Mouse (Mus musculus): ENCODE data around the gene Polr2l. TPM values are rescaled to one million over a fixed set of nuclear protein-coding genes. Genes with fewer than 3 reads are reported as not detected.

The Polr2l gene
- polyA plus RNA-seq (2015; fragmentation: Nextera tagmentation; extraction: Ambion mirVana): 79.3 and 85.0 TPM in 2 replicates

DNA sequence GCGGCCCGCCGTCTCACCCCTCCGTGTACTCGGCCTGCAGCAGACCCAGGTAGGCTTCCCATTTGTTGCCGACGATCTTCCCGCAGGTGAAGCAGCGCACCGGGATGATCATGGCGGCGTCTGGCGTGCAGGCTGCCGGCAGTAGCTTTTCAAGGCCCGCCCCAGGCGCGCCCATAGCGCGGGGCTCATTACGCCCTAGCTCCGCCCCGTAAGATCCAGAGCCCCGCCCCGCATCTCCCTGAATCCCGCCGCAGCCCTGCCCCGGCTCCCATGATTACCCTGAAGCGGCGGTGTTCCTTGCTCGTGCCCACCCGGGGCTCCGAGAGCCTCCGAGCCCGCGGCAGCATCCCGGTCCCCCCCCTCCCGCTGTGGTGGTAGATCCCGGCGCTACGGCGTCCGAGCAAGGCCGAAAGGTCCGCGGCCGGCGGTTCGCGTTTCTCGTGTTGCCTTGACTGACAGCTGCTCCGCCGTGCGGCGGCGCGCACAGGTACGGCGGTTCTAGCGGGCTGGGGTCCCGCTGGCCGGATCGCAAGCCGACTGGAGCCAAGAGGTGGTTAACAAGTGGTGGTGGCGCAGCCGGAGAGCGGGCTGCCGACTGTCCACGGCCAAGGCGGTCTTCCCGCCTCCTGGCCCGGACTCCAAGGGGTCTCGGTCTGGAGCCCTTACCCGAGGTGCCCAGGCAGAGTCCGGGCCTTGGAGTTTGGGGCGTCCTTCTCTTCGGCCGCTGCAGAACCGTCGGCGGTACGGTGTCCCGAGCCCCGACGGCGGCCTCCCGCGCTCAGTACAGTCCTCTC lies at the start of gene Polr2l, which contains the start of gene Tspan4:
Polr2l (minus strand) TSS at position 122 of the 794 bp plus-strand sequence.
Tspan4 (plus strand) TSS at position 230 of the 794 bp plus-strand sequence.
- Histone ChIP-seq H3K4me1 (replicated peaks) (peaks cover 49% of the 10 kb centered on the region), H3K27ac (replicated peaks) (peak within 1 kb of the TSS; percentile 88), H3K4me2 (peak within 1 kb of the TSS; percentile 94), H3K9me3 (no peaks in the 10 kb centered on the region), H3K9ac (peak within 1 kb of the TSS; percentile 82), H3K4me3 (peak within 1 kb of the TSS; percentile 59), H3K36me3 (peaks cover 26% of the 10 kb centered on the region), H3K27me3 (peaks cover 29% of the 10 kb centered on the region)
- ATAC-seq (ENCODE audit: low read depth): peak; percentile 81
- under 1% methylated on average over 87 of the region's 87 CpGs for WGBS

GRCm38 (mm10) chr7:141524271-141524670 lies 49.3 kb upstream of the Polr2l start:
- 87% methylated on average over 4 of the region's 4 CpGs for WGBS
- Histone ChIP-seq H3K4me2 (no peak overlapping the region), H3K27ac (replicated peaks) (0 out of 2 replicates have a peak overlapping the region, but pooled peaks have one; percentile 9), H3K36me3 (peaks cover 58% of the 10 kb centered on the region), H3K4me1 (replicated peaks) (peaks cover 7% of the 10 kb centered on the region), H3K27me3 (no peaks in the 10 kb centered on the region), H3K4me3 (no peak overlapping the region), H3K9me3 (no peaks in the 10 kb centered on the region), H3K9ac (peak overlapping the region; percentile 31; the same call in 1 of the 2 replicates)
- ATAC-seq (ENCODE audit: low read depth): no peak

DNA sequence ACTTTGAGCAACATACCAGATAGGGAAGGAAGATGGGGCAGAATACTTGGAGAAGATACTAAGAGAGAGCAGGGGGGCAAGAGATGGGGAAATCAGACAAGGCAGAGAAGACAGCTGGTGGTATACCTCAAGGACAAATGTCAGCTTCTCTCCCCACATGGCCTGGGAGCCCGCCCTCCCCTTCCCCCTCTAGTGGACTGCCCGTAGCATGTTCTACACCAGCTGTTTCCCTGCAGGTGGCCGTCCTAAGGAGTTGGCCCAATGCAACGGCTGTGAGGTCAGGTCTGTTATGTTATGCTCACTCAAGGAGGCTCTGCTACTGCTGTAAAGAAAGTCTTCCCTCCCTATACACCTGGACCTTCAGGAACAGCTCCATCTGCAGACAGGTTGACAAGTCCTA lies 48.1 kb upstream of the Polr2l start:
- Histone ChIP-seq H3K4me2 (no peak overlapping the region), H3K27me3 (no peaks in the 10 kb centered on the region), H3K9ac (no peak overlapping the region), H3K4me3 (no peak overlapping the region), H3K27ac (replicated peaks) (no peak overlapping the region), H3K4me1 (replicated peaks) (peaks cover 7% of the 10 kb centered on the region), H3K36me3 (peaks cover 56% of the 10 kb centered on the region), H3K9me3 (no peaks in the 10 kb centered on the region)
- ATAC-seq (ENCODE audit: low read depth): no peak
- 40% methylated on average over 4 of the region's 4 CpGs for WGBS

DNA sequence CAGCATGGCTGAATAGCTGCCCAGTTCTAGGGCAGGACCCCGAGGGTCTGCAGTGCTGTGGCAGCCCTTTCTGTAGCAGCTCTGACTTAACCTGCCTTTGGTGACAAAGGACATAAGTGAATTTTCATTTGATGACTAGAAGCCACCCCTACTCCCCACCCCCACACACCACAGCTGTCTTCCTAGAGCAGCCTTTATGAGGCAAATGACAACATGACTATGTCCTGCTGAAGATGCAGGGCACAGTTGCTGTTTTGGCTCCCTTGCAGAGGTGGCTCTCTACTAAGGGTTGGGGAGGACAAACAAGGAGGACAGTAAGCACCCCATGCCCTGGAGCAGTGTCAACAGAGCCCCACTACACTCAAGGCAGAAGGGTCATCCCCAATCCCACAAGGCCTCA lies 44.9 kb upstream of the Polr2l start:
- no peaks in the 10 kb centered on the region for H3K27me3 ChIP-seq
- peaks cover 58% of the 10 kb centered on the region for H3K36me3 ChIP-seq
- H3K4me1 ChIP-seq (replicated peaks): peaks cover 4% of the 10 kb centered on the region
- H3K4me2 ChIP-seq: no peak overlapping the region
- H3K27ac ChIP-seq (replicated peaks): no peak overlapping the region
- WGBS: 71% methylated on average over 1 of the region's 1 CpGs
- no peak for ATAC-seq (ENCODE audit: low read depth)
- H3K9ac ChIP-seq: no peak overlapping the region
- H3K4me3 ChIP-seq: no peak overlapping the region
- no peaks in the 10 kb centered on the region for H3K9me3 ChIP-seq

DNA sequence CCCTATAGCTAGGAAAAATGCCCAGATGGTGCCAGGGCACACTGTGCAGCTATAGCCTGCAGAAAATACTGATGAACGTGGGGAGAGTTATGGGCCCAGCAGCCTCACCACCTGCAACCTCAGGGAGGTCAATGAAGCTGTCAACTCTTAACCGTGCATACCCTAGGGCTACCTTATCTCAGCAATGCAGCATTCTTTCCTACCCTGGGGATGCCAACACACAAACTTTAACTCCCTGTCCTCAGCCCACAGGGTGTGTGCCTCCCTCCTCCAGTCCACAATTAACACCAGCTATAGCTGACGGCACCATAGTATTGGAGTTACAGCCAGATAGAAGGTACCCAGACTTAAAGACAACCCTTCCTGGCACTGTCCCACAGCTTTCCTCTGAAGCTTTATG lies 44.0 kb upstream of the Polr2l start:
- no peaks in the 10 kb centered on the region for H3K27me3 ChIP-seq
- H3K36me3 ChIP-seq: peaks cover 63% of the 10 kb centered on the region
- H3K4me3 ChIP-seq: no peak overlapping the region
- H3K27ac ChIP-seq (replicated peaks): peak overlapping the region; percentile 33
- no peak overlapping the region for H3K9ac ChIP-seq
- no peaks in the 10 kb centered on the region; the same call in 1 of the 2 replicates for H3K4me1 ChIP-seq (replicated peaks)
- 72% methylated on average over 3 of the region's 3 CpGs for WGBS
- no peak for ATAC-seq (ENCODE audit: low read depth)
- no peaks in the 10 kb centered on the region for H3K9me3 ChIP-seq
- H3K4me2 ChIP-seq: no peak overlapping the region

GRCm38 (mm10) chr7:141518296-141518695 lies 43.4 kb upstream of the Polr2l start:
- Histone ChIP-seq H3K27ac (replicated peaks) (peak overlapping the region; percentile 33), H3K9ac (no peak overlapping the region), H3K4me3 (no peak overlapping the region), H3K27me3 (no peaks in the 10 kb centered on the region), H3K36me3 (peaks cover 69% of the 10 kb centered on the region), H3K4me2 (no peak overlapping the region), H3K9me3 (no peaks in the 10 kb centered on the region), H3K4me1 (replicated peaks) (no peaks in the 10 kb centered on the region; the same call in 1 of the 2 replicates)
- WGBS: 73% methylated on average over 5 of the region's 5 CpGs
- ATAC-seq (ENCODE audit: low read depth): no peak

- ATAC-seq (ENCODE audit: low read depth): no peak
- 89% methylated on average over 4 of the region's 4 CpGs for WGBS
- Histone ChIP-seq H3K36me3 (peaks cover 70% of the 10 kb centered on the region), H3K27ac (replicated peaks) (no peak overlapping the region), H3K4me1 (replicated peaks) (no peaks in the 10 kb centered on the region; the same call in 1 of the 2 replicates), H3K27me3 (no peaks in the 10 kb centered on the region), H3K4me2 (no peak overlapping the region), H3K9ac (no peak overlapping the region), H3K9me3 (no peaks in the 10 kb centered on the region), H3K4me3 (no peak overlapping the region)
These were observed 42.7 kb upstream of the Polr2l start for GRCm38 (mm10) chr7:141517638-141518037.

GRCm38 (mm10) chr7:141510681-141511191 lies 35.8 kb upstream of the Polr2l start:
- Histone ChIP-seq H3K36me3 (peaks cover 57% of the 10 kb centered on the region), H3K4me1 (replicated peaks) (no peaks in the 10 kb centered on the region), H3K9me3 (no peaks in the 10 kb centered on the region), H3K4me2 (no peak overlapping the region), H3K27ac (replicated peaks) (no peak overlapping the region), H3K27me3 (no peaks in the 10 kb centered on the region), H3K9ac (no peak overlapping the region), H3K4me3 (no peak overlapping the region)
- 72% methylated on average over 8 of the region's 8 CpGs for WGBS
- no peak for ATAC-seq (ENCODE audit: low read depth)

DNA sequence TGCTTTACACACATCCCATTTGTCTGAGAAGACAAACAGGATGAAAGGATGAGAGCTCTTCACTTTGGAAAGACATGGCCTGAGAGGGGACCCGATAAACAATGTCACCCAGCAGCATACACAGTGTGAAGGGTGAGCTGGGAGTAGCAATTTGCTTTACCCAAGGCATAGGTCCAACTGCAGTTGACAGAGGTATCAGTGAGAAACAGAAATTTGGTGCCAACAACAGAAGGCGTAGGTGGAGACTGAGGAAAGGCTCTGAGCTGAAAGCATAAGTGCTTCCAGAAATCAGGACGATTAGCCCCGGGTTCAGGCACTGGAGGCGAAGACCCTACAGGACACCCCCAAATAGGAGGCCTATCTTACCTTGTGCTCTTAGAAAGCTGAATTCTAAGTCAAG lies 35.3 kb upstream of the Polr2l start:
- Histone ChIP-seq H3K4me1 (replicated peaks) (no peaks in the 10 kb centered on the region), H3K9ac (no peak overlapping the region), H3K4me2 (no peak overlapping the region), H3K4me3 (no peak overlapping the region), H3K9me3 (no peaks in the 10 kb centered on the region), H3K27me3 (no peaks in the 10 kb centered on the region), H3K27ac (replicated peaks) (no peak overlapping the region), H3K36me3 (peaks cover 53% of the 10 kb centered on the region)
- WGBS: 92% methylated on average over 5 of the region's 5 CpGs
- ATAC-seq (ENCODE audit: low read depth): no peak

DNA sequence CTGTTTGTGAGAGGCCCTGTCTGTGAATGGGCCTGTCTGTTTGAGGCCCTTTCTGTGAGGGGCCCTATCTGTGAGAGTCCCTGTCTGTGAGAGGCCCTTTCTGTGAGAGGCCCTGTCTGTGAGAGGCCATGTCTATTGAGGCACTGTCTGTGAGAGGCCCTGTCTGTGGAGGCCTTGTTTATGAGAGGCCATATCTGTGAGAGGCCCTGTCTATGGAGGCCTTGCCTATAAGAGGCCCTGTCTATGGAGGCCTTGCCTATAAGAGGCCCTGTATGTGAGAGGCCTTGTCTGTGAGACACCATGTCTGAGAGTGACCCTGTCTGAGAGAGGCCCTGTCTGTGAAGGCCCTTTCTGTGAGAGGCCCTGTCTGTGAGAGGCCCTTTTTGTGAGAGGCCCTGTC lies 33.2 kb upstream of the Polr2l start:
- H3K9me3 ChIP-seq: no peaks in the 10 kb centered on the region

GRCm38 (mm10) chr7:141506278-141506677 lies 31.3 kb upstream of the Polr2l start:
- no peak for ATAC-seq (ENCODE audit: low read depth)
- H3K4me3 ChIP-seq: no peak overlapping the region
- H3K36me3 ChIP-seq: peaks cover 42% of the 10 kb centered on the region
- no peaks in the 10 kb centered on the region for H3K9me3 ChIP-seq
- H3K4me1 ChIP-seq (replicated peaks): no peaks in the 10 kb centered on the region
- no peak overlapping the region for H3K4me2 ChIP-seq
- H3K27me3 ChIP-seq: no peaks in the 10 kb centered on the region
- H3K27ac ChIP-seq (replicated peaks): no peak overlapping the region
- H3K9ac ChIP-seq: no peak overlapping the region
- 67% methylated on average over 2 of the region's 2 CpGs for WGBS

More for the DNA sequence above, 33.2 kb upstream of the Polr2l start:
- ATAC-seq (ENCODE audit: low read depth): no peak
- Histone ChIP-seq H3K4me3 (no peak overlapping the region), H3K9ac (no peak overlapping the region), H3K36me3 (peaks cover 36% of the 10 kb centered on the region), H3K27me3 (no peaks in the 10 kb centered on the region), H3K4me1 (replicated peaks) (no peaks in the 10 kb centered on the region), H3K4me2 (no peak overlapping the region), H3K27ac (replicated peaks) (no peak overlapping the region)

- no peak for ATAC-seq (ENCODE audit: low read depth)
- H3K4me2 ChIP-seq: no peak overlapping the region
- no peaks in the 10 kb centered on the region for H3K9me3 ChIP-seq
- H3K9ac ChIP-seq: no peak overlapping the region
- peaks cover 48% of the 10 kb centered on the region for H3K36me3 ChIP-seq
- no peaks in the 10 kb centered on the region for H3K4me1 ChIP-seq (replicated peaks)
- 92% methylated on average over 5 of the region's 5 CpGs for WGBS
- H3K4me3 ChIP-seq: no peak overlapping the region
- no peaks in the 10 kb centered on the region for H3K27me3 ChIP-seq
- no peak overlapping the region for H3K27ac ChIP-seq (replicated peaks)
These were observed 27.6 kb upstream of the Polr2l start for GRCm38 (mm10) chr7:141502556-141502905.
